Mouse (Mus musculus): ENCODE measurements at regions not wholly inside any gene's neighbourhood (a gene's known extent, or its start where the extent isn't known, plus 50 kb on each side); places are given as distances from the start of the nearest gene placed in this dataset.
A peak's percentile ranks its signal among the peaks of the same experiment; 100 is the strongest.
"Not testable (repeated sequence)": the region's sequence is repeated elsewhere in the genome, so short reads cannot be mapped to it uniquely, and the experiment has no call there.

DNA sequence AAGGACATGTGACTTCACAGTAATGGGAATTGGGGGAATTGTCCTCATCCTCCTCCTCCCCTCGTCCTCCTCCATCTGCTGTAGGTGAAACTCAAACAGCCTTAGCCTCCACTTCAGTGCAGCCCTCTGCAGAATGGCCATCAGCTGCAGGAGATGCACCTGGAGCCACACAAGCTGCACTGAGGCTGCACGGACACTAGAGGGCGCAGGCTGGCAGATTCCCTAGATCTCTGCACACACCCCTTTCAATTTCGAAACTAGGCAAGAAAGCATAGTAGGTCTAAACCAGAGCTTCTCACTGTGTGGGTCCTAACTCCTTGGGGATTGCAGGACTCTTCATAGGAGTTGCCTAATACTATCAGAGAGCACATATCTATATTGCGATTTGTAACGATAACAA lies 106.2 kb upstream of the Asap2 start:
- H3K4me2 ChIP-seq (ENCODE audit: low read depth); ATAC-seq (ENCODE audit: insufficient read depth, low FRiP score, low TSS enrichment); DNase-seq (ENCODE audit: low spot score); H3K4me3 ChIP-seq (ENCODE audit: low read depth, low read length); H3K27ac ChIP-seq (ENCODE audit: low read depth, low read length); H3K4me1 ChIP-seq (ENCODE audit: control insufficient read depth, insufficient read depth, low read length); H3K27me3 ChIP-seq (ENCODE audit: control insufficient read depth, insufficient read depth, low read length); H3K36me3 ChIP-seq (ENCODE audit: control insufficient read depth, insufficient read depth, low read length); H3K9me3 ChIP-seq (ENCODE audit: control insufficient read depth, low read length); H3K9ac ChIP-seq (ENCODE audit: low read length): not testable (repeated sequence)
- 64% methylated on average over 6 of the region's 6 CpGs for WGBS

DNA sequence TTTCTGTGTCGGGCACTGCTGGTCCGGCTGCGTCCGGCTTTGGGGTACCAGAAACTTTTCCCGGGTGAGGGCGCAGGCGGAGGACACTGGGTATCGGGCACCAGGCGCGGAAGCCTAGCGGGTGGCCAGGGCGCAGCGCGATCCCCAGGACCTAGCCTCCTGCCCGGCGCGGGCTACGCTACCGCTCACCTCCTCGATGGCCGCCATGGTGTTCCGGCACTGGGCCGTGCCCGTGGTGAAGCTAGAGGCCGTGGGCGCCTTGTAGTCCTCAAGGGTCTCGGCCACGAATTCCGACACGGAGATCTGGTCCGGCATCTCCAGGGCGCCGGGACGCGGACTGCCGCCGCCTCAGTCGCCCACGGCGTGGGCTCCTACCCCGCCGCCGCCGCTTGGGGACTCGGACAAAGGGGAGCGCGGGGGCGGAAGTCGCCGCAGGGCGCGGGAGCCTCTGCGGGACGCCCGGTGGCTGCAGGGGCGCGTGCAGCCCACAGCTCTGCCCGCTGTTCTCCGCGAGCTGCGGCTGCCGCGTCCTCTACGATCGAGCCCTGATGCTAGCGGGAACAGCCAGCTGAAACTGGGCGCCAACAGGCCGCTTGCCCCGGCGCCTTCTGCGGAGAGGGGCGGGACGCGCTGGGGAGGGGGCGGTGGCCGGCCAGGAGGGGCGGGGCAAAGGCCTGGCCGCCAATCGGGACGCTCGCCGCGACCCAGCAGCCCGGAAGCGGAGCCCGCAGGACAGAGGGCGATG lies 69.4 kb upstream of the Asap2 start:
- Histone ChIP-seq H3K4me2 (ENCODE audit: low read depth) (peak overlapping the region; percentile 21), H3K4me3 (ENCODE audit: low read depth, low read length) (peak overlapping the region; percentile 60), H3K9ac (ENCODE audit: low read length) (peak overlapping the region; percentile 83), H3K27ac (ENCODE audit: low read depth, low read length) (peak overlapping the region; percentile 88)
- DNase-seq (ENCODE audit: low spot score) (peak; percentile 87), ATAC-seq (ENCODE audit: insufficient read depth, low FRiP score, low TSS enrichment) (peak; percentile 100)
- H3K4me1 ChIP-seq (ENCODE audit: control insufficient read depth, insufficient read depth, low read length); H3K27me3 ChIP-seq (ENCODE audit: control insufficient read depth, insufficient read depth, low read length); H3K9me3 ChIP-seq (ENCODE audit: control insufficient read depth, low read length); H3K36me3 ChIP-seq (ENCODE audit: control insufficient read depth, insufficient read depth, low read length): not testable (repeated sequence)
- under 1% methylated on average over 65 of the region's 87 CpGs for WGBS

DNA sequence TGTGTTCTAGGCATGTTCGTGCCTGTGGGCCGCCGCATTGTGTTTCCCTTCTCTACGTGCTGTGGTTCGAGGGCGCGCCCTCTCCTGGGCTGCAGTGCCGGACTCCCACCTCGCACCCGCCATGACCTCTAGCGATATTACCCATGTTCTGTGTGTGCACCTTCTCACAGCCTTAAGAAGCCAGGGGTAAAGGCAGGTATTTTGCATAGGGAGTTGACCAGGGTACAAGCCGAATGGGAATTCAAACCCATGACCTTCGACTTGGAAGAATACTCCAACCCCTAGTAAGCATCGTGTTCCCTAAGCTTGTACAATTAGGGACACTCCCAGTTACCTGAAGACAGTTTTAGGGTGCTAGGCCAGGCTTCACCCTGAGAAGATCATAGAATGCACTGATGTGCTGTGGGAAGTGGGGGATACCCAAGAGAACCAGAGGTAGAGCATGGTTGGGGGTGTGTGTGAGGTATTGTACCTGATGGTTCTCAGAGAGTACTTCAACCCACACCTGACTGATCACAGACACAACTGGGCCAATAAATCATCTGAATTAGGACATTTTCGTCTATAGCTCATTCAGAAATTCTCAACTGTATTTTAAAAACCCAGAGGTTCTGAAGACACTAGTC lies 68.7 kb upstream of the Asap2 start:
- 0 out of 2 replicates have a peak, but pooled peaks have one; percentile 14 for ATAC-seq (ENCODE audit: insufficient read depth, low FRiP score, low TSS enrichment)
- WGBS, result 21% methylated on average over 9 of the region's 15 CpGs
- DNase-seq (ENCODE audit: low spot score), result peak; percentile 25
- H3K36me3 ChIP-seq (ENCODE audit: control insufficient read depth, insufficient read depth, low read length); H3K4me1 ChIP-seq (ENCODE audit: control insufficient read depth, insufficient read depth, low read length); H3K9me3 ChIP-seq (ENCODE audit: control insufficient read depth, low read length); H3K4me2 ChIP-seq (ENCODE audit: low read depth); H3K27ac ChIP-seq (ENCODE audit: low read depth, low read length); H3K27me3 ChIP-seq (ENCODE audit: control insufficient read depth, insufficient read depth, low read length); H3K9ac ChIP-seq (ENCODE audit: low read length): not testable (repeated sequence)
- peak overlapping the region; percentile 60 for H3K4me3 ChIP-seq (ENCODE audit: low read depth, low read length)

DNA sequence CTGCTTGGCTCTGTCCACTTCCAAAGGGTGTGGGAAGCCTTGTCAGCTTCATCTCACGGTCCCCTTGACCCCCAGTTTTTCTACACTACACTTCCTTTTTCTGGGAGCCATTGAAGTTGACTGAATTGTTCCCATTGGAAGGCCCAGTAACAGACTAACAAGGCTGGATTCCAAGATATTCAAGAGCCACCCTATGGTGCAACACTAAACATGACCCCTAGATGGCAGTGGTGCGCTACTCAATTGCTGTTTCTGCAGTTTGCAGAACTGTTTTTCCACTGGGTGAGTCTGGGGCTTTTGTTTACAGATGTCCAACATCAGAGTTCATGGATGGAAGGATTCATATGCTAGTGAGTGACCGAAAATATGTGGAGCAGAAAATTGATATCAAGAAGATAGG lies 61.3 kb upstream of the Asap2 start:
- not testable (repeated sequence) for H3K4me1 ChIP-seq (ENCODE audit: control insufficient read depth, insufficient read depth, low read length); H3K27me3 ChIP-seq (ENCODE audit: control insufficient read depth, insufficient read depth, low read length); ATAC-seq (ENCODE audit: insufficient read depth, low FRiP score, low TSS enrichment); H3K4me3 ChIP-seq (ENCODE audit: low read depth, low read length); H3K4me2 ChIP-seq (ENCODE audit: low read depth); H3K9ac ChIP-seq (ENCODE audit: low read length); H3K9me3 ChIP-seq (ENCODE audit: control insufficient read depth, low read length); H3K27ac ChIP-seq (ENCODE audit: low read depth, low read length); H3K36me3 ChIP-seq (ENCODE audit: control insufficient read depth, insufficient read depth, low read length)
- DNase-seq (ENCODE audit: low spot score), result peak; percentile 64
- 29% methylated on average over 3 of the region's 3 CpGs for WGBS

All from neural tube, embryonic 11.5 days (tissue).